Mouse (Mus musculus) megakaryocyte, embryonic 14.5 days (primary cell): Measurements from ENCODE around the gene Adam19.

Experiments
- FLI1 ChIP-seq: IDR thresholded peaks from 2 replicates; pipeline ENCODE4 v1.6.1; 2012; ENCODE audit warnings: low read length, inconsistent platforms, mixed read lengths
- GATA1 ChIP-seq: IDR thresholded peaks from 3 replicates; pipeline ENCODE4 v1.6.1; 2012; ENCODE audit warnings: mixed read lengths, low read length, inconsistent platforms, borderline replicate concordance

GRCm38 (mm10) chr11:46064767-46065166 lies 9.0 kb downstream of the Adam19 start:
- no peak for TF ChIP-seq GATA1
- TF ChIP-seq FLI1, result no peak
